Mouse (Mus musculus) cortical plate, adult 2 months (tissue): ENCODE measurements around the gene Efna3. TPM values are rescaled to one million over a fixed set of nuclear protein-coding genes. Genes with fewer than 3 reads are reported as not detected.
A peak's percentile ranks its signal among the peaks of the same experiment; 100 is the strongest.

Source experiments
- H3K27ac ChIP-seq: fragments of 200-500 bp; 2 replicates; pipeline ENCODE4 v1.5.1; 2012; ENCODE audit warnings: low read length, control low read depth, inconsistent platforms; ENCODE audit not compliant: insufficient read depth
- H3K4me1 ChIP-seq: fragments of 200-500 bp; 2 replicates; pipeline ENCODE4 v1.6.1; 2011; ENCODE audit warnings: low read length; ENCODE audit not compliant: control insufficient read depth, insufficient read depth
- H3K4me3 ChIP-seq: fragments of 200-500 bp; 2 replicates; pipeline ENCODE4 v1.5.1; 2011; ENCODE audit warnings: mild to moderate bottlenecking, low read length, control low read depth; ENCODE audit not compliant: insufficient read depth
- CTCF ChIP-seq: fragments of 200-500 bp; IDR thresholded peaks from 2 replicates; pipeline ENCODE4 v1.5.1; 2011; ENCODE audit warnings: mild to moderate bottlenecking, control low read depth, low read length; ENCODE audit not compliant: insufficient read depth; ENCODE audit errors: extremely low read depth
- POLR2A ChIP-seq: fragments of 200-500 bp; IDR thresholded peaks from 2 replicates; pipeline ENCODE4 v1.6.1; 2011; ENCODE audit warnings: mild to moderate bottlenecking, low read length, control low read depth; ENCODE audit not compliant: insufficient read depth; ENCODE audit errors: extremely low read depth
- polyA plus RNA-seq: library from polyadenylated mRNA; depleted of rRNA; stranded (reverse); fragments of >200 nt; gene quantifications from 2 replicates; pipeline ENCODE4 v1.2.3, GENCODE M21; 2012

The Efna3 gene
- polyA plus RNA-seq, 1 experiment: 79.9 TPM

DNA sequence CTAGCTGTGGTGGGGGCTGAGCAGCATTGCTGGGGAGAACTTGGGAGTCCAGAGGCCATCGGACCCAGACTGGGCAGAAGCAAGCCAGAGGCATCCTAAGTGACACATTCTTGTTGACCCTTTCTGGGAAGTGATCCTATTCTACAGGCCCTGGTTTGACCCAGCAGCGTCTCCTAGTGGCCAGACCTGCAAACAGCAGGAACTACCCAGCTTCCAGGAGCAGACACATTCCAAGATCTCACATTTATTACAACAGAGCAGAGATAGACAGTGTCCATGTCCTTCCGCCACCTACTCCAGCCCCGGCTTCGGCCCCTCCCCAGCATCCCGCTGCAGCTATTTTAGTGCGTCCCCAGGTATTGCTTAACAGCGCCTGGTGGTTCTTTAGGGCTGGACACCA lies 16.7 kb upstream of the Efna3 start:
- H3K4me1 ChIP-seq: no peaks in the 10 kb centered on the region
- no peak overlapping the region for H3K4me3 ChIP-seq
- peak; percentile 82 for TF ChIP-seq CTCF
- no peak for TF ChIP-seq POLR2A
- no peak overlapping the region for H3K27ac ChIP-seq

DNA sequence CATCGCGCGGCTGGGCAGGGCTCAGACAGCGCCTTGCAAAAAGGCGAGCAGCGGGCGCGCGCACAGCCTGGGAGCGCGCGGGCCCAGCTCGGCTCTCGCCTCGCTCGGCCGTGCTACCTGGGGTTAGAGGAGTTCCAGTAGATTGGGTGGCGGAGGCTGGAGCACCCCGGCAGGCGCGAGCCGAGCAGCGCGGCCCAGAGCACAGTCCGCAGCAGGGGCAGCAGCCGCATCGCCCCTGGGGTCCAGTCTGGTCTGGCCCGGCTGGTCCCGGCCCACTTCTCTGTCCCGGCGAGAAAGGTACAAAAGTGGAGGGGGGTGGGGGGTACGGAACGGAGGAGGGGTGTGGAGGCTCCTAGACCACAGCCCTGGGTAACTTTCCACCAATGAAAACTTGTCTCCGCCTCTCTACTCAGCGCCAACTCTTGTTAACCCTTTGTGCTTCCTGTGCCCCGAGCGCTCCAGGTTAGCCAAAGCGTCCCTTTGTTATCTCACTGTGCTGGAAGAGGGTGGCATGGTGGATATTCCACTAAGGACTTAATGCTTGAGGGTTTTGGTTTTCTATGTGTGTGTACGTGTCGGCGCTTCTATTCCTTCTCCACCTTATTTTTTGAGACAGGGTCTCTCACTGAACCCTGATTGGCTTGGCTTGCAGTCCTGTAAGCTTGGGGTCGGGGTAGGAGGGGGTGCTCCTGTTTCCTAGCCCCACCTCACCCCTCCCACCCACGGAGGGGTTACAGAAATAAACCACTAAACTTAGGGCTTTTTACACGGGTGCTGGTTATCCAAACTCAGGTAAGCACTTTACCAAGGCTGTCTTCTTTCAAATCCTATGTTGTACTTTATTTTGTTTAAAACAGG lies 15.2 kb upstream of the Efna3 start, which contains the start of gene Efna4:
TSS of gene Efna4 (minus strand) at position 308 of the 858 bp plus-strand sequence.
- Histone ChIP-seq H3K4me3 (peak within 1 kb of the TSS; percentile 34), H3K27ac (no peak within 1 kb of the TSS), H3K4me1 (no peaks in the 10 kb centered on the region)
- TF ChIP-seq POLR2A (no peak), CTCF (no peak)

DNA sequence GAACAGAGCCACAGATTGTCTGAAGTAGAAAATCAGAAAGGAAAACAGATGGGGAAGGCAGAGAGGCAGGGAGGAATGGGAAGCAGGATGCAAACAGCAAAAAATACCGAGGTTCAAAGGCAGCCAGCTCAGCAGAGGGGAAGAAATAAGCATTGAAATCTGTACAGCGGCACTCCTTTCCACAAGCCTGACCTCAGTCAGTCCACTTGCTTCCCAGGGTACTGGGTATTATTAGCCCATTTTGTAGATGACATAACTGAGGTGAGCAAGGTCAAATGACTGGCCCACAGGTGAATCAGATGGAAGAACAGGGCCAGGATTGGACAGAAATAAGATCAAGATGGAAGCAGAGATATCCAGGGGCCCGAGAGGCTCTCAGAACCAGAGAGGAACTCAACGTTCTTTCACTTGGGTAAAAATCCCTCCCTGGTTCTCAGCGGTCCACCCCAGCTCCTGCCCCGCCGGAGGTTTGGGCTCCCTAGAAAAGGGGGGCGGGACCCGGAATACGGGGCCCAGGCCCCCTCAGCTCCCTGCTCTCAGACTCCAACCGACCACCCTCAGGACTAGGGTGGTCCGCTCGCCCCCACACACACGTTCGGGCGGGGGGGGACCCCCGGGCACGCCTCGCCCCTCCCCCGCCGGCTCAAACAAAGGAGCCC lies 14.4 kb upstream of the Efna3 start:
- H3K27ac ChIP-seq: no peak overlapping the region
- TF ChIP-seq POLR2A: no peak
- TF ChIP-seq CTCF: no peak
- no peaks in the 10 kb centered on the region for H3K4me1 ChIP-seq
- H3K4me3 ChIP-seq: peak overlapping the region; percentile 34

DNA sequence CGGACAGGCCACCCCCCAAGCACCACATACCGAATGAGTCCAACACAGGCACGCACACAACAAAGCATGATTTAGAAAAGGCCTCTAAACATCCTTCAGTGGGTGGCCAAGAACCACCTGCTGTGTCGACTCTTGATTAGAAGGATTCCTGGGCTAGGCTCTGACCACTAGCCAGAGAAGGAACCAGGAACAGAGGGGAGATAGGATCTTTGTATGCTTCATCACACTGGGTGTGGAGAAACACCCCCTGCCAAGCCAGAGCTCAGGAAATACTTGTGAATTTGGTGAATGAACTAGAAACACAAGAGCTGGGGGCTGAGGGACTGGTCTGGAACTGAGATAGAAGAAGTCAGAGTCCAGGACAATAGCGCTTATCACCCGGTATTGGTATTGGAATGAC lies 13.8 kb upstream of the Efna3 start:
- H3K27ac ChIP-seq: no peak overlapping the region
- TF ChIP-seq CTCF (no peak), POLR2A (no peak)
- H3K4me1 ChIP-seq: no peaks in the 10 kb centered on the region
- H3K4me3 ChIP-seq: no peak overlapping the region

DNA sequence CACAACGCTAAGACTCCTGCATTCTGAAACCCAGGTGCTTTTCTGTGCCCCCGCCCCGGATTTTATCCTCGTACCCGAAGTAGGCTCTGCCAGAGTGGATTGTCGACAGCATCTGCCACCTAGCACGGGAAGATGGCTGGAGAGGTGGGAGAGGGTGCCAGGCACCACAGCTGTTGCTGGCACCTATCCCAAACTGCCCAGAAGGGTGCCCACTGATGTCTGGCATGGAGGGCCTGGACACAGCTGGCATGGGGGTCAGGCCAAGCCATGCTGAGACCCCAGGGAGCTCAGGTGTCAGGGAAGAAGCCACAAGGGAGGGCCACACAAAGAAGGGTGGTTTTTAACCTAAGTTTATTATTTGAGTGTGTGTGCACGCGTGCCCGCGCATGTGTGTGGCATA lies 10.3 kb upstream of the Efna3 start:
- no peak overlapping the region for H3K4me3 ChIP-seq
- no peak for TF ChIP-seq POLR2A
- no peak for TF ChIP-seq CTCF
- H3K4me1 ChIP-seq: no peaks in the 10 kb centered on the region
- H3K27ac ChIP-seq: no peak overlapping the region

DNA sequence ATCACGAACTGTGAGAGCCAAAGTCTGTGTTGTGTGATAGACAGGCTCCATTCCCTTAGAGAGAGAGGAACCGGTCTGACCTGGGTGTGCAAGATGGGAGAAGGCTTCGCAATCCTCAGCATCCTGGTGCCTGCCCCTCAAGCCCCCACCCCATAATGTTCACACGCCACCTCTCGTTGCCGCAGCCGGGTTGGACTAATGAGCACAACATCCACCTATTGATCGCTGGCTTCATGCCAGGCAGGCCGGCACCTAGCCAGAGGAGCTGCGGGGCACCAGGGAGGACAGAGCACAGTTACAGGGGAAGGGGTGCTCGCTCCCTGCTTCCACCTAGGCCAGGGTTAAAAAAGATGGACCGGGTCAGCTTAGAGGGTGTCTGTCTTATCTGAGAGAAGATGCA lies 9.7 kb upstream of the Efna3 start:
- Histone ChIP-seq H3K4me3 (no peak overlapping the region), H3K4me1 (no peaks in the 10 kb centered on the region), H3K27ac (no peak overlapping the region)
- TF ChIP-seq POLR2A: no peak
- no peak for TF ChIP-seq CTCF

DNA sequence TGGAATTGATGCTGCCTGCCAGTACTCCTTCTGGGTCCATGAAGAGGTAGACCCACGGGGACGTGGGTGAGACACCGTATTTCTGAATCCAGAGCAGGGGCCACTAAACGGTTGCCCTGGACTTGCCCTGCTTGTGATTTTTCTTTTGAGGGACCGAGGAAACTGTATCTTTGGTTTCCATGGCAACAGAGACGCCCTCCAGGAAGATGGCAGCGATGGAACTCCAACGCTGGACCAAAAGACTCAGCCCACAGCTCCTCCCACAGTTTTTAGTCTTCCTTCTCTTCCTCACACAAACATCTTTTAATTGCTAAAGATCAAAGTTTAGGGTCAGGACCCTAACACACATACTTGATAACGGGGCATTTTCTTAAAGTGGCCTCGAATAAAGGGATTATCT lies 9.2 kb upstream of the Efna3 start:
- no peak overlapping the region for H3K27ac ChIP-seq
- TF ChIP-seq CTCF (no peak), POLR2A (no peak)
- H3K4me1 ChIP-seq: no peaks in the 10 kb centered on the region
- H3K4me3 ChIP-seq: no peak overlapping the region

DNA sequence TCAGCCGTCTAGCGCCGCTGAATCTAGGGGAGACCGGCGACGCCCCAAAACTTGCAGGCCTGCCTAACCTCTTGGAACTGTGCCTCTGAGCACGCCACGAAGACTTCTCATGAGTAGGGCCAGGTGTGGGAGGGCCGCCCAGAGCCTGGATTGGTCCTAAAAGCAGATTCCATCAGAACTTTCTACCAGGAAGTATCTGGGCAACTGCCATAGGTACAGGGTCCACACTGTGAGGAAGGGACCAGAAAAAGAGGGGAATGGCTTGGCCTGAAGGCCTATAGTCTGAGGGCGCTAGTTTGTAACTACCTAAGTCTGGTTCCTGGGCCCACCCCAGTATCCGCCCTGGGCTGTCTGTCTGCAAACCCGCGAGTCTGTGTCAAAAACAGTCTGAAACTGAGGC lies 8.8 kb upstream of the Efna3 start:
- no peak for TF ChIP-seq POLR2A
- no peak for TF ChIP-seq CTCF
- no peaks in the 10 kb centered on the region for H3K4me1 ChIP-seq

DNA sequence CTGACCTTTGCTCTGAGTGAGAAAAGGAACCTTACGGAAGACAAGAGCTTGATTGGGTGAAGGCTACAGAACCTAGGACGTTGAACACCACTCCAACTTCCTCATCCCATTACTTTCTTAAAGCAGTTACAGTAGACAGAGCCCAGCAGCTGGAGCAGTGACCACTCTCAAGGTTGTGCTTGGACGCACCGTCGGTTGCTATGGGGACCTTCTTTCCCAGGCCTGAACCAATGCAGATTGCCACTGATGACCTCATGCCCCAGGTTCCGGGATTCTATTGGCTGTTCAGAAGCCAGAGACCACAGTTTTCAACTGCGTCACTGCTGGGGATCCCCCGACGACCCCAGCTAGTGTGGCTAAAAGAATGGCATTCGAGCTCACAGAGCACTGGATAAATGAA lies 8.2 kb upstream of the Efna3 start:
- no peak for TF ChIP-seq CTCF
- TF ChIP-seq POLR2A: no peak
- no peaks in the 10 kb centered on the region for H3K4me1 ChIP-seq
- no peak overlapping the region for H3K27ac ChIP-seq
- no peak overlapping the region for H3K4me3 ChIP-seq

More for the DNA sequence above, 8.8 kb upstream of the Efna3 start:
- H3K4me3 ChIP-seq: no peak overlapping the region
- no peak overlapping the region for H3K27ac ChIP-seq

DNA sequence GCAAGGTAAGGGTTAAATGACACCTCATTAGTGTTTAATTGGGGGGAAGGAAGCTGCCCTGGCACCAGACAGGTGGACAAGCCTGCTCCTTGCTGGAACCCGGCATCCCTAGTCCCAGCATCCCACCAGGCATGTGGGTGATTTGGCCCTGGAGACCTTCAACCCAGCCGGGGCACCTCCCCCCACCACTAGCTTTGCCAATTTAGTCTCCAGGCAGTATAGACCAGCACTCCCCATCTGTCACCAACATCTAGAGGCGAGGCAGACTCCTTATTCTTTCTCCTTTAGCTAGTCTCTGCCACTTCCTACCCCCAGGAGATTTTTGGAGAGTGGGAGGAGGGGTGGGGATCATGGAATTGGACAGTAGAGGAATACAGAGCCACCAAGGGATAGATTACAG lies 7.6 kb upstream of the Efna3 start:
- H3K27ac ChIP-seq: no peak overlapping the region
- H3K4me3 ChIP-seq: no peak overlapping the region
- TF ChIP-seq CTCF: no peak
- TF ChIP-seq POLR2A: no peak
- no peaks in the 10 kb centered on the region for H3K4me1 ChIP-seq
